Mouse (Mus musculus): ENCODE data around the gene Lsp1.

Gene Lsp1

DNA sequence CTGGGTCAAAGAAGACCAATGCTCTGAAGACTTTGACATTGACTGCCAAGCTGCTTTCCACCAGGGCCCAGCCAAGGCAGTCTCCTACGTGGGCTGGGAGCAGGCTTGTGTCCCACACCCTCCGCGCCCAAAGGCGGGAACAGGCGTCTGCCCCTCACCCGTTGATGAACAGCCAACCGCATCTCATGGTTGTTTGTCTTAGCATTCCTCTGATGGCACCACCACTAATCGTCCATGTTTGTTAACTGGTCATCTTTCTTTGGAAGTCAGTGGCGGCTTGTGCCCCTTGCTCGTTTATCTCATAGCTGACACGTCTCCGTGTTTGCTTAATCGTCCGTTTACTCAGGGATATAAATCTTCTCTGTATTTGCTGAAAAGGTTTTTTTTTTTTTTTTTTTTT lies 48.9 kb downstream of the Lsp1 start:
- DNase-seq: no peak

DNA sequence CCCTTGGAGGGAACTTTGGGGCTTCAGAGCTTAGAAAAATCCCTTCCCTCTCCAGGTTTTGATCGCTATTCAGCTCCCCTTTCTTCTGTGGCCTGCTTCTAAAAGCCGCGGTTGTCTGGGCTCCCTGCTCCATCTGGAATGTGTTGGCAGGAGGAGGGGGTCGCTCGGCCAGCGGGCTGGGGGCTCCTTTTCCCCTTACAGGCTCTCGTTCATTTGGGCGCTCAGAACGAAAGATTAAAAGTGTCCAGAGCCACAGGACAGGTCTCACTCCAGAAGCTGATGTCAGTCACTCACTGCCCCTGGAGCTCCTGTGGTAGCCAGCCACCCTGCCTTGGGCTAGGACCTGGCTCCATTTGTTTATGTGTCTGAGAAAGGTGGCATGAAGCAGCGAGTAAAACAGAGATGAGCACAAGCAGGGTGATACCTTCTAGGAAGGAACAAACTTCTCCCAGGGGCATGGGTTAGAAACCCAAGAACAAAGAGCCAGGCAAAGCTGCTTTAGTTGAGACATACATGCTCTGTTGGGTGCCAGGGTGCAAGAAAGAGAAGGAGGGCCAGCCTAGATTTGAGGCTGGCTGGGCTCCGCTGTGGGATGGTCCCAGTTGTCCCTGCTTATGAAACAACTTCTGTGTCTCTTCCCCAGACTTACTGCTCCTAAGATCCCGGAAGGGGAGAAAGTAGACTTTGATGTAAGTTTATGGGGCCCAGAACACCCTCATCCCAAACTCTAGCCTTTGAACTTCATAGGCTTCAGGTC lies 49.6 kb downstream of the Lsp1 start:
- peak; percentile 28 for DNase-seq

DNA sequence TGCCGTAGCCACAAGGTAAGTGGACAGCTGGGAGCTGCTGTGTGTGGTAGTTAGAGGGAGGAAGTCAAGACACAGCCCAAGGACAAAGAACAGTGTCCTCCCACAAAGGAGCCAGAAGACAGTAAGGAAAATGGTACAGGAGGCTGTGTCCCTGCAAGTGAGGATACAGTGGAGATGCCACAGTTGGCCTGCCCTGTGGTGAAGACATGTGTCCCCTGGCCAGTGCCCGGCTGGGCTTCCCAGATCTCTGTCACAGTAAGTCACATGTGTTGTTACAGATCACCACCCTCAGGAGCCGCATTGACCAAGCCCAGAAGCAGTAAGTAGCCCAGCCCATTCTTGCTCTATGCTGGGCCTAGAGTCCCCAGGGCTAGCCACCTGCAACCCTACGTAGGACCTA lies 53.4 kb downstream of the Lsp1 start:
- DNase-seq: no peak

DNA sequence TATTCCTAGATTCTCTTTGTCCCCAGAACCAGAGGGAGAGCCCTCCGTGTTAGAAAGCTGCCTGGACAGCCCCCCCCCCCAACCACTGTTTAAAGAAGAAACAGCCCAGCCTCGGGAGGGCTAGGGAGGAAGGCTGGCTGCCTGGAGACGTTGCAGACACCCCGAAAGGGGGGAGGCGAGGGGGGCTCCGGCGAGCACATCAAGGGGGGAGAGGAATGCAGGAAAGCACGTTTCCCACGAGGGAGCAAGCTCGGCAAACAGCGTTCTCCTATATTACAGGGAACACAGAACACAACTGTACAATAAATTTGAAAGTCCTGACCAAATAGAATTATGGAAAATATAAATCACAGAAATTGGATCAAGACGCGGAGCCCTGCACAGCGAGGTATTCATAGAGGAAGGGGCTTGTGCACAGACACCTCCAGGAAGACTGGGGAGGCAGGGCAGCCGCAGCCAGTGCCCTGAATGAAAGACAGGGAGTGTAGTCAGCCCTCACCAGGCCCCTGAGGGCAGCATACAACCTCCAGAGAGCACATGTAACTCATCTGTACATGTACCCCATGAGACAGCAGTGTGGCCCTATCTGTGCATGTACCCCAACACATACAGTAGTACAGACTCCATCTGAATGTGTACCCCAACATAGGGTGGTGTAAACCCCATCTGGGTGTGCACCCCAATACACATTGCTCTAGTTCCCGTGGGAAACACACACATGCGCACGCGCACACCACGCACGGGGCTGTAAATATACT lies 55.8 kb downstream of the Lsp1 start:
- DNase-seq: peak; percentile 35

DNA sequence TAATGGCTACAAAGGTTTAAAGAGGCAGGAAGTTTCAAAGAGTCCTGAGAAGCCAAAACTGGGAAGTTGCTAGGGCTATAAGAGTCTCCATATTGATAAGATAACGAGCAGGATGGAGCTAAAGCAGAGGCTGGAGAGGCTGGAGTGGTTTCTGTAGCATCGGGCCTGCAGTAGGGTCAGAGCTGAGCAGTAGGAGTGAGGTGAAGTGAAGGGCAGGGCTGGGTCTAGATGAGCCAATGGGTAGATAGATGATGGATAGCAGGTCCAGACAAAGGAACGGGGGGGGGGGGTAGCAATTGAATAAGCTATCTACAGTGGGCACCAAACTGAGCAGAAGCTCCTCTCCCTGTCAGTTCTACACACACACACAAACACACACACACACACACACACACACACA lies 56.9 kb downstream of the Lsp1 start:
- DNase-seq: no peak

DNA sequence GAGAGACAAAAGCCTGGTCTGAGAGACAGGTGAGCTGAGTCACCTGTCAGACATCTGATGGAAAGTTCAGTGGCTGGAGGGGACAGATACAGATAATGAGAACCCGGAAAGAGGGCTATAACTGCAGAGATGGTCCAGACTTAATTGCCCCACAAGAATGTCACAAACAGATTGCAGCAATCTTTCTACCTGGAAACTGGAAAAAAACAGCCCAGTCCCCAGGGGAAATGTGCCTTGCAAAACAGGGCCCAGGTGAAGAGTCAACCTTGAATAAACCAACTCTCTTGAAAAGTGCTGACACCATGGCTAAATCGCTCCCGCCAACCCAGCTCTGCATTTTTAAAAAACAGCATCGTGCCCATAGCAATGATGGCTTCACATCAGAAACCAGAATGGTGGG lies 59.7 kb downstream of the Lsp1 start:
- DNase-seq: no peak

DNA sequence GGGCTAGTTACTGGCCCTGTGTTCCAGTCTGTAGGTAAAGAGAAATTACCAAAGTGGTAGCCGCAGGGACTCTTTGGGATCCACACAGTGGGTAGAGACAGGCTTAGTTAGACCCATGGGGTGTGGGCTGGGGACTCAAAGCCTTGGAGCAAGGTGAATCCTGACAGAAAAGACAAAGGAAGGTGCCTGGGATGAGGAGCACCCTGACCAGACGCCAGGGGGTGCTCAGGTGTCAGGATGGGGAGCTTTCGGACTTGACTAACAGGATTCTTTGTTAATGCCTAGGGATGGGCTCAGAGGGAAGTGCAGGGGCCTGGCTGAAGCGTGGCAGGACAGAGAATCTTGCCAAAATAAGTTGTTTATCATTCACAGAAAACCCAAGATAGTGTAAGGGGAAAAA lies 61.7 kb downstream of the Lsp1 start:
- DNase-seq: peak; percentile 46

DNA sequence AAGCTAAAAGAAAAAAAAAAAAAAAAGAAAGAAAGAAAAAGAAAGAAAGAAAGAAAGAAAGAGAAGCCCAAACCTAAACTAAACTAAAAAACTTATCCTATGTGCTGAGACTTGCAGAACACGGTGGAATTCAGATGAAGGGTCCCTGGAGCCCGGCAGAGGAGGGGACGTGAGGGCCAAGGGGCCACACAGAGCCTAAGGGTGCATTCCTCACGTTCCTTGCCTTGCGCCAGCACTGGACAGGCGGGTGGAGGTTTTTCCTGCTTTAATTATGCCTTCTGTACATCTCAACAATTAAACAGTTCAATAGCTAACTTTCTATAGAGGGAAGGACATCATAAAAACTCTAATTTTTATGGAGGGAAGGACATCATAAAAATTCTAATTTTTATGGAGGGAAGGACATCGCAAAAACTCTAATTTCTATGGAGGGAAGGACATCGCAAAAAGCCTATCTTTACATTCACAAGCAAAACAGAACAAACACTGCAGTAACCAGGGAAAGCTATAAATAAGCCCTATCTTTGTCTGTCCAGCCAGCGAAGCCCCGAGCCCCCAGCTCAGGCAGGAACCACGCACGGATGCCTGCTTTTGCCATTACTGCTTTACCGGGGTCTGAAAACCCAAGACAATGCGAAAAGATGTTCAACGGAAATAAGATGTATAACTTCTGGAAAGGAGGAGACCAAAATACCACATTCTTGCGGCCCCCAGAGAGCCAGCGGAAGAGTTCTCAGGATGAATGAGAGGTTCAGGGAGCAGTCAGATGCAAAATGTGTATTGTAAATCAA lies 62.8 kb downstream of the Lsp1 start:
- DNase-seq: no peak

DNA sequence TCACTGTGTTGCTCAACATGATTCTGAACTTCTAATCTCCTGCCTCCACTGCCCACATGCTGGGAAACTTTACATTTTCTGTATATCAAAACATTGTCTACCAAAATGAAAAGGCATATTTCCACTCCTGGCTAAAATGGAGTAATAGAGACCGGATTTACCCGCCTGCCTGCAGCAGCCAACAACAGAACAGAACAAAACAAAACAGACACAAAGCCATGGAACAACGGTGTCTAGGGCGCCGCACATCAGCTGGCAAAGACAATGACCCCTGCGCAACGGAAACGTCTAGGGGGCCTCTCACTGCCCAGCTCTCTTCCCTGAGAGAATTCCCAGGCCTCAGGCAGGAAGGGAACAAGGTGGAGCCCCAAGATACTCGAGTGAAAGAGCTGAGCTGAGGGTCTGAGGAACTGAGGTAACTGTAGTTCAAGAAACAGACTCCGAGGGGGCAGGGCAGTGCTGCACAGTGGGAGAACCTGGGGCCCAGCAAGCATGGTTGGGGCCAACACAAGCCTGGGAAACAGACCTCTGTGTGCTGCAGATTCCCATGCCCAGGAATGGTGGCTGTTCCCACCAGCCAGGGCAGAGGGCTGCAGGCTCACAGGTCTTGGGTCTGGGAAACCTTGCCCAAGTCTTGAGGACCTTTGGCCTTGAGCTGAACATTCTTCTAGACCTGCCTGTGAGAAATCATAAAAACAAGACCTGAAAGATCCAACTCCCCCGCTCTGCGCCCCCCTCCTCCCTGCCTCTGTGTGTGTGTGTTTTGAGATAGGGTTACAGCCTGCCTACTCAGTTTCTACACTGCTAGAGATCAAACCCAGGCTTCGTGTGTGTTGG lies 65.0 kb downstream of the Lsp1 start:
- peak; percentile 58 for DNase-seq

DNA sequence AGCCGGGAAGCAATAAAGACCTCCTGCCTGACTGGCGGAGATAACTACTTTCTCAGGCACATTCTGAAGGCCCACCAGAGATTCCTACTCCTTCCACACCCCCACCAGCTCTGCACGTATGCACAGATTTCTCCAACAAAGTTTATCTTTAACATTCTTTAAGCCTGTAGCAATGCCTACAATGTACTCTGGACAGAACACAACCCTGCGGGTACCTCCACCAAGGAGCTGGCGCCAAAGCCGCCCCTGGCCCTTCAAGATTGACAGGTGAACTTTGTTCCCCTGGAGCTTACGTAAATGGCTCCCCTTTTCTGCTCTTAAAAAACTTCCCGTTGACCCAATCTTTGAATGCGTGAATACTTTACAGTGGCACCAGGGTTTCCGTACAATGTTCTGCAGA lies 68.7 kb downstream of the Lsp1 start:
- no peak for DNase-seq

DNA sequence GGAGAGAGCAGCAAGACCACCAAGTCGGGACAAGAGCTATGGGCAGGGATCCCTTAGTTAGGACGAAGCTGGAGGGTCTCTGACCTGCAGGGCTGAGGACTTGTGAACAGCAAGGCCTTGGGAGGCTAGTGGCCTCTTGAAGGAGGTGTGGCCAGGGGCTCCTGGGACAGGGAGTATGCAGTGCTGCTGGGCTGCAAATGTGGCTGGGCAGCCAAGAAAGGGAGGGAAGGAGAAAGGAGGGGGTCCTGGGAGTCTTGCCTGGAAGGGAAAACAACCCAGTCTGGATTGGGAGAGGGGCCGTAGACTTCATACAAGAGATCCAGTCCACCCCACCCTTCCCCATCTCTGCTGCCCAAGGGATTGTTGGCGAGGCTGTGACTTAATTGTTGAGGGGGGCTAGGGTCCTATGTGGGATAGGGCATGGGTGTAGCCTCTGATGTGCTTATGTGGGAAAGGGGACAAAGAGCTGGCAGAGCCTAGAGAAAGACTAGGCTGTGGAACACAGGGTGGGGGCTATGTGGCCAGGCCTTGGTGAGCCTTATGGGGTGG lies 71.4 kb downstream of the Lsp1 start:
- DNase-seq: no peak

DNA sequence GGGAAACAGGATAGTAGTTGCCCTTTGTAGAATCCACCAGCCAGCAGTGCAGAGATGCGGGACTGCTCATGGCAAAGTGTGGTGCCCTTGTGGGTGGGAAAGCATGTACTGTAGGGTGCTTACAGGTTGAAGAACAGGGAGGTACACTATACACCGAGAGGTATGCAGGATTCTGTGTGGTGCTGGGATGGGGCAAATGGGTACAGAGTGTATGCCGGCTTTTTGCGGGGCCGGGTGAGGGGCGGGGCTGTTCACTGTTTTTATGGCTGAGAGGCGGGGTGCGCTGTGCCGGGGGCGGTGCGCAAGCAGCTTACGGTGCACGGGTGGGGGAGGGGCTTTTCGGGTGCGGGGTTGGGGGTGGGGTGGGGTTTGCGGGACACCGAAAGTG lies 72.1 kb downstream of the Lsp1 start, which contains the start of gene Mrpl23:
Gene Mrpl23, plus strand, starts transcription at position 16 of the 388 bp plus-strand sequence.
- no peak for DNase-seq

DNA sequence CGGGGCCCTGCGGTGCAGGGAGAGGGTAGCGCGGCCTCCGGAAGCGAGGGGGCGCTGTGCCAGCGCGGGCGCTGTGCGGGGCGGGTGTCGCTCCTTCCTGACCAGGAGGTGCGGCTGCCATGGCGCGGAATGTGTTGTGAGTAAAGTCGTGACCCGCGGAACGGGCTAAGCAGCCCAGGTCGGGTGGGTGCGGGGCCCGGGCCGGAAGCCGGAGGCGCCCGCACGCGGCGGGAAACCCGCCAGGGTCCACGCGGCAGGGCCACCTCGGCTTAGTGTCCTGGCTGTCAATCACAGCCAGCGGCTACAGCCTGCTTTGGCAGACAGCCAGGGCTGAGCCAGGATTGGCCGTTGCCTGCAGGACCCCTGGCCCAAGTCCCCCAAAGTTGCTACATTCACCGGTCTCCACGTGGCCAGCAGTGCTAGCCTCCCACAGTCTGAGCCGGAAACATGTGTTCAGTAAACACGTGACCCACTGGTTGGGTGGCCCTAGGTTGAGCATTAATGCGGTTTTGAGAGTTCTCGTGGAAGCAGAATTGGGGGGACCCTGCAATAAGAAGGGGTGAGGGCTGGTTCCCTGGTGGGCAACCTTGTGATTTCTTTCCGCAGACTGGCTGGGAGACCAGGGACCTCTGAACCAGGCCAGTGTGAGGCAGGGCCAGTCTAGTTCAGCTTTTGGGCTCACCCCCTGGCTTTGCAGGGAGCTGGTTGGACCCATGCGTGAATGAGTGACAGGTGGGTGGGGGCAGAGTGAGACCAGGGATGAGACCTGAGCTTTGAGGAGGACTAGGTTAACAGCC lies 72.6 kb downstream of the Lsp1 start:
- DNase-seq: peak; percentile 95

DNA sequence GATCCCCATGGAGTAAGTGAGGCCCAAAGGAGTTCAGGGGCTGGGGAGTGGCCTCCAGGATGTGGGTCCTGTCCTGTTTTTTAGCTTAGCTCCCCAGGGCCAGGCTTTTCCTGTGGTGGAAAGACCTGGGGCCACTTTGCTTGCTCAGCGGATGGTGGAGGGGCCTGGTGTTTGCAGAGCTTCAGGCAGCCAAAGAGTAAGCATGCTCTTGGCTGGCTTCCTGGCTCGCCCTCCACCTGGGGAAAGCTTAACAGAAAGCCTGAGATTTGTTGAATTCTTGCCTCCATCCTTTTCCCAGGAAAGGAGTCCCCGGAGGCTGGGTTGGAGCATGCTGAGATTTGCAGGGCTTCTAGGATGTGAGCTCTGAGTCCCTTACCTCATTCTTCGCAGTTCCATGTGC lies 74.5 kb downstream of the Lsp1 start:
- no peak for DNase-seq

DNA sequence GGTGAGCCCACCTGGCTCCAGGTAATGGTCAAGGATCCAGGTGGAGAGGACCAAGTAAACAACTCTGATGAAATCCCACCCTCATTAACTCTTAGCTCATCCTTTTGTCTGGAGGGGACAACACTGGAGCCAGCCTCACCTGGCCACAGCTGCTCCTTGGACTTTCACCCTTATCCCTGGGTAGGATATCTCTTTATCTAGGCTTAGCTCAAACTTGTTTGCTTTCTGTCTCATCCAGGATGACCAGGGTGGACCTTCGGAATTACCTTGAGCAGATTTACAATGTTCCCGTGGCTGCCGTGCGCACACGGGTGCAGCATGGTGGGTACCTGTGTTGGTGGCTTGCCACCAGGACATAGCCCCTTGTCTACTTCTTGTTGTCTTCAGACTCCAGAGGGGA lies 75.2 kb downstream of the Lsp1 start:
- no peak for DNase-seq

DNA sequence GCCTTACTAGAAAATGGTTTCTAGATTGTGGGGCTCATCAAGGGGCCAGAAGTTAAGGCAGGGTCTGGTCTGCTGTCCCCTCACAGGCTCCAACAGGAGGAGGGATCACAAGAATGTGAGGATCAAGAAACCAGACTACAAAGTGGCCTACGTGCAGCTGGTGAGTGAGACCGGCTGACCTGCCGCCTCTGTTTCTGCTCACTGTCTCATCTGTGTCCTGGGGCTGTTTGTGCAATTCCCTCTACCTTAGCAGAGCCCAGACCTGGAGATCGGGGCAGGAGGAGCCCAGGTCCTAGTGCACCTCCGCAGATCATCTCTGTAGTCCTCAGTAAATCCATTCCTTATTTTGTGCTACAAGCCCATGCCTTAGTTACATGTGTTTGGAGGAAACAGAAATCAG lies 76.6 kb downstream of the Lsp1 start:
- DNase-seq: no peak

DNA sequence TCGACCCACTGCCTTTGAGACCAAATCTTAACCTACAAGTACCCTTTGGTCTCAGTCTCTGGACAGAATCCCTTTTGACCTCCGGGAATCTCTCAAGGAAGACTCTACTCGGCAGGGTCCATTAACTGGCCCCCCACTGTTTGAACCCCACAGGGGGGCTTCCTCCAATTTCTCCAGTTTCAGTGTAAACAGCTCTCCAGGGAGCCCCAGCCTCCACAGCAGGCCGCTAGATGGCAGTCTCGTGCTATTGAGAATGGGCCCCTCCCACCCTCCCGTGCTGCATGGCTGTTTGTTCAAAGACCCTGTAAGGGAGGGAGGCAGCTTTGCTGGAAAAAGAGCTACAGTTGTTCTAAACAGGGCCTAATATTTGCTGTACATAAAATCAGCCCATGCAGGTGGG lies 77.3 kb downstream of the Lsp1 start:
- peak; percentile 82 for DNase-seq

DNA sequence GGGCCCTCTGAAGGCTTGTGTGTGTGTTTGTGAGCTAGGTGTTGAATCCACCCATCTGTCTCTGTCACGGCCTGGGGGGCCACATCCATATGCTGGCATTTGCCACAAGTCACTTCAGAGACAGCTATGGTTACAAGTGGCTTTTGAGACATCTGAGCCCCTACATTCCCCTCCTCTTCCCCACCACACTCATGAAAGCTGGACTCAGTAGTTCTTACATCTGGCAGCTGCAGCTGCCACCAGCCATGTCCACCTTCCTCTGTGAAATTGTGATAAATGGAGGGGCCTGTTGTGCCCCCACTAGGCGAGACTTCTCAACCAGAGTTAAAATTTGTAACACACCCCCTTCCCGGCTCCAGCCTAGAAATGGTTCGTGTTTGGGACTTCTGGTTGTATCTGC lies 77.7 kb downstream of the Lsp1 start:
- no peak for DNase-seq

DNA sequence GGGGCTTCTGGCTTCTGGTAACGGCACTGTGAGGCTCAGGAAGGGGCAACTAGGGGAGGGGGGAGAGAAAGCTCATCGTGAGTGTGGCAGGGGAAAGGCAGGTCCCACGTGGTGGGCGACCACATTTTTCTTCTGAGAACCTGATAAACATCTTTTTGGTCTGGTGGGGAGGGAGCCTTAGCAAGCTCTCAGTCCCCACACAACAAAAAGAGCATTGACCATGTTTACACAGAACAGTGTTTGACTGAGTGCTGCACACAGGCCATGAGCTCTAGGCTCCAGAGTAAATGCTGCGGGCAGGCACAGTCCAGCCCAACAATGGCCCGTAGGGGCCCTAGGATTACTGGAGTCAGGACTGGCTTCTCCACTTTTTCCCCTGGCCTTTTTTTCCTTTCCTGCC lies 78.2 kb downstream of the Lsp1 start:
- DNase-seq: no peak

DNA sequence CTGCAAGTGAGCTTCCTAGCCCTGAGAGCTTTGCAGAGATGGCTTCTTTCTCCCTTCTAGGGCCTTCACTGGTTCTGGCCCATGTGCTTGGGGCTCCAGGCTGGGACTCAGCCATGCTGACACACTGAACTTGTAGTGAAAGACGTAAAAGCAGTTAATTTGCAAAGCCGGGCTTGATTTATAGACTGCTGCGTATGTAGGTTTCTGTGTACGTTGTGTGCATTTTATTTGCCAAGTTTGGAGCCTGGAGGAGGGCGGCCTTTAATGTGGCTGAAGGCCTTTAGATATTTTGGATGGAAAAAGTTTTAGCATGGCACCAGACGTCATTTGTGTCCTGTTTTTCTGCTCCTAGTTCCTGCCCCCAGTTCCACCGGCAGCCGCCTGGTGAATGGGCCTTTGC lies 79.2 kb downstream of the Lsp1 start:
- no peak for DNase-seq

DNA sequence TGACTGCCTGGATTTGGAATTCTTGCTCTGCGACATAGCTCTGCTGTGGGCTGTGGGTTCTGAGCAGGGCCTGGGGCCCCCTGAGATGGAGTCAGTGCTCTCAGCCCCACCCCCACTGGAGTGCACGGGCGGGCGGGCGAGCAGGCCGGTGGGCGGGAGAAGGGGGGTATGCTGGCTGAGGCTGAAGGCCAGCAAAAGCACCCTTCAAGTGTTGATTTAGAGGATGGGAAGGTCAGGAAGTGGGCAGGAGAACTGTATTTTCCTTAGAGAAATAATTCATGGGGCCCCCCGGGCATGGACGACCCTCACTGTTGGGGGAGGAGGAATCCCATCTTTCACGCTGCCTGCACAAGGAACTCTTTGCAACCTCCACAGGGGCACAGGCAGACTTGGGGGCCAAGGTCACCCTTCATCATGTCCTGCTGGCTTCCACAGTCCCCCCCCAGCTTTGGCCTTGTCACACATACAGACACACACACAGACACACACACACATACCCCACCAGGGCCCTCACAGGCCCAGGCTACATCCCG lies 82.2 kb downstream of the Lsp1 start:
- peak; percentile 38 for DNase-seq
